Mouse (Mus musculus) embryonic facial prominence, embryonic 15.5 days (tissue): Measurements from ENCODE around the gene Cdh1. TPM values are rescaled to one million over a fixed set of nuclear protein-coding genes. Genes with fewer than 3 reads are reported as not detected.

Source experiments
- ATAC-seq: fragments of 200-750 bp; cut with Nextera tagmentation; 2 replicates; pipeline ENCODE4 v1.8.0; 2017; ENCODE audit warnings: low read depth, moderate TSS enrichment; ENCODE audit not compliant: insufficient number of reproducible peaks, low FRiP score, low TSS enrichment
- H3K27ac ChIP-seq: fragments of 300-500 bp; sonication (generic); replicated peaks from 2 replicates; pipeline ENCODE4 v1.5.1; 2015; ENCODE audit warnings: mild to moderate bottlenecking, inconsistent platforms
- H3K27me3 ChIP-seq: fragments of 300-500 bp; sonication (generic); 2 replicates; pipeline ENCODE4 v1.6.1; 2015; ENCODE audit warnings: inconsistent platforms
- H3K36me3 ChIP-seq: fragments of 300-500 bp; sonication (generic); 2 replicates; pipeline ENCODE4 v1.6.1; 2015; ENCODE audit warnings: mild to moderate bottlenecking, inconsistent platforms
- H3K4me1 ChIP-seq: fragments of 300-500 bp; sonication (generic); 2 replicates; pipeline ENCODE4 v1.6.1; 2015; ENCODE audit warnings: inconsistent platforms
- H3K4me2 ChIP-seq: fragments of 300-500 bp; sonication (generic); replicated peaks from 2 replicates; pipeline ENCODE4 v1.6.1; 2015; ENCODE audit warnings: mild to moderate bottlenecking, inconsistent platforms
- H3K4me3 ChIP-seq: fragments of 300-500 bp; sonication (generic); replicated peaks from 2 replicates; pipeline ENCODE4 v1.5.1; 2015; ENCODE audit warnings: mild to moderate bottlenecking, inconsistent platforms
- H3K9ac ChIP-seq: fragments of 300-500 bp; sonication (generic); 2 replicates; pipeline ENCODE4 v1.6.1; 2015; ENCODE audit warnings: inconsistent platforms
- H3K9me3 ChIP-seq: fragments of 300-500 bp; sonication (generic); replicated peaks from 2 replicates; pipeline ENCODE4 v1.6.1; 2016; ENCODE audit warnings: inconsistent platforms
- WGBS: fragments of 180-500 bp; shearing (Covaris S2); methylation state at CpG from one replicate; pipeline ENCODE4 v1.1.7; 2015; 5-methylcytosine and 5-hydroxymethylcytosine counted together
- polyA plus RNA-seq: library from polyadenylated mRNA; unstranded; fragments of >200 nt; fragmentation: Nextera tagmentation; extraction: Ambion mirVana; gene quantifications from 2 replicates; pipeline ENCODE4 v1.2.1, GENCODE M21; 2015

The Cdh1 gene
- polyA plus RNA-seq, 1 experiment from 2014 or later = 72.0 TPM

- H3K9me3 ChIP-seq = no peaks in the 10 kb centered on the region
- H3K27me3 ChIP-seq = no peaks in the 10 kb centered on the region
- H3K4me3 ChIP-seq = no peak overlapping the region
- no peak overlapping the region for H3K9ac ChIP-seq
- ATAC-seq = no peak
- H3K36me3 ChIP-seq = no peaks in the 10 kb centered on the region
- no peak overlapping the region for H3K4me2 ChIP-seq
- 79% methylated on average over 2 of the region's 2 CpGs for WGBS
- no peak overlapping the region for H3K27ac ChIP-seq
- peaks cover 17% of the 10 kb centered on the region for H3K4me1 ChIP-seq
Measured at GRCm38 (mm10) chr8:106642172-106642571, 39.0 kb downstream of the Cdh1 start.

GRCm38 (mm10) chr8:106643100-106643499, 39.9 kb downstream of the Cdh1 start:
- Histone ChIP-seq H3K4me2 (no peak overlapping the region), H3K9ac (no peak overlapping the region), H3K27ac (no peak overlapping the region), H3K9me3 (no peaks in the 10 kb centered on the region), H3K4me3 (no peak overlapping the region), H3K27me3 (no peaks in the 10 kb centered on the region), H3K36me3 (no peaks in the 10 kb centered on the region), H3K4me1 (peaks cover 18% of the 10 kb centered on the region)
- no peak for ATAC-seq
- 87% methylated on average over 4 of the region's 4 CpGs for WGBS

- Histone ChIP-seq H3K9me3 (no peaks in the 10 kb centered on the region), H3K4me3 (no peak overlapping the region), H3K27ac (no peak overlapping the region), H3K4me1 (peaks cover 18% of the 10 kb centered on the region), H3K27me3 (no peaks in the 10 kb centered on the region), H3K9ac (no peak overlapping the region), H3K36me3 (no peaks in the 10 kb centered on the region), H3K4me2 (no peak overlapping the region)
- no peak for ATAC-seq
- 62% methylated on average over 3 of the region's 3 CpGs for WGBS
Measured at GRCm38 (mm10) chr8:106644957-106645356, 41.8 kb downstream of the Cdh1 start.

- WGBS = 89% methylated on average over 2 of the region's 2 CpGs
- Histone ChIP-seq H3K4me2 (no peak overlapping the region), H3K4me1 (peaks cover 13% of the 10 kb centered on the region), H3K9ac (no peak overlapping the region), H3K9me3 (no peaks in the 10 kb centered on the region), H3K4me3 (no peak overlapping the region), H3K36me3 (no peaks in the 10 kb centered on the region), H3K27ac (peak overlapping the region; percentile 81), H3K27me3 (no peaks in the 10 kb centered on the region)
- ATAC-seq = no peak
Measured at GRCm38 (mm10) chr8:106646153-106646552, 43.0 kb downstream of the Cdh1 start.

- H3K36me3 ChIP-seq = no peaks in the 10 kb centered on the region
- no peak overlapping the region; the same call in 1 of the 2 replicates for H3K4me2 ChIP-seq
- ATAC-seq = no peak
- no peak overlapping the region for H3K4me3 ChIP-seq
- H3K27ac ChIP-seq = peak overlapping the region; percentile 81
- H3K27me3 ChIP-seq = no peaks in the 10 kb centered on the region
- H3K9me3 ChIP-seq = no peaks in the 10 kb centered on the region
- 65% methylated on average over 5 of the region's 5 CpGs for WGBS
- no peak overlapping the region for H3K9ac ChIP-seq
- peaks cover 8% of the 10 kb centered on the region; the same call in 1 of the 2 replicates for H3K4me1 ChIP-seq
Measured at GRCm38 (mm10) chr8:106646731-106647130, 43.6 kb downstream of the Cdh1 start.

GRCm38 (mm10) chr8:106647387-106647786, 44.2 kb downstream of the Cdh1 start:
- Histone ChIP-seq H3K27ac (peak overlapping the region; percentile 81), H3K4me2 (no peak overlapping the region; the same call in 1 of the 2 replicates), H3K27me3 (no peaks in the 10 kb centered on the region), H3K9ac (no peak overlapping the region), H3K4me1 (peaks cover 8% of the 10 kb centered on the region; the same call in 1 of the 2 replicates), H3K9me3 (no peaks in the 10 kb centered on the region), H3K36me3 (no peaks in the 10 kb centered on the region), H3K4me3 (no peak overlapping the region)
- no peak for ATAC-seq
- 37% methylated on average over 2 of the region's 2 CpGs for WGBS

GRCm38 (mm10) chr8:106648421-106648820, 45.3 kb downstream of the Cdh1 start:
- WGBS = 89% methylated on average over 8 of the region's 8 CpGs
- H3K4me2 ChIP-seq = no peak overlapping the region
- no peak for ATAC-seq

GRCm38 (mm10) chr8:106651994-106652393, 48.8 kb downstream of the Cdh1 start:
- Histone ChIP-seq H3K4me3 (no peak overlapping the region), H3K27ac (no peak overlapping the region), H3K4me1 (0 out of 2 replicates have a peak, but pooled peaks cover 3% of the 10 kb centered on the region), H3K4me2 (no peak overlapping the region), H3K9ac (no peak overlapping the region), H3K9me3 (no peaks in the 10 kb centered on the region), H3K27me3 (no peaks in the 10 kb centered on the region), H3K36me3 (no peaks in the 10 kb centered on the region)
- no peak for ATAC-seq
- WGBS = 87% methylated on average over 3 of the region's 3 CpGs

More at GRCm38 (mm10) chr8:106648421-106648820, 45.3 kb downstream of the Cdh1 start:
- Histone ChIP-seq H3K27me3 (no peaks in the 10 kb centered on the region), H3K4me3 (no peak overlapping the region), H3K27ac (no peak overlapping the region), H3K4me1 (peaks cover 8% of the 10 kb centered on the region; the same call in 1 of the 2 replicates), H3K9ac (no peak overlapping the region), H3K9me3 (no peaks in the 10 kb centered on the region), H3K36me3 (no peaks in the 10 kb centered on the region)

- Histone ChIP-seq H3K4me3 (no peak overlapping the region), H3K27ac (no peak overlapping the region), H3K9ac (no peak overlapping the region), H3K9me3 (no peaks in the 10 kb centered on the region), H3K4me2 (no peak overlapping the region), H3K27me3 (no peaks in the 10 kb centered on the region), H3K4me1 (no peaks in the 10 kb centered on the region), H3K36me3 (no peaks in the 10 kb centered on the region)
- ATAC-seq = no peak
Measured at GRCm38 (mm10) chr8:106656046-106656445, 52.9 kb downstream of the Cdh1 start.

- ATAC-seq = no peak
- Histone ChIP-seq H3K4me2 (no peak overlapping the region), H3K27me3 (no peaks in the 10 kb centered on the region), H3K4me3 (no peak overlapping the region), H3K9ac (no peak overlapping the region), H3K9me3 (no peaks in the 10 kb centered on the region), H3K36me3 (0 out of 2 replicates have a peak, but pooled peaks cover 6% of the 10 kb centered on the region), H3K4me1 (no peaks in the 10 kb centered on the region), H3K27ac (no peak overlapping the region)
- 28% methylated on average over 2 of the region's 2 CpGs for WGBS
Measured at GRCm38 (mm10) chr8:106672786-106673185, 69.6 kb downstream of the Cdh1 start.

- Histone ChIP-seq H3K27me3 (no peaks in the 10 kb centered on the region), H3K36me3 (no peaks in the 10 kb centered on the region), H3K9me3 (no peaks in the 10 kb centered on the region), H3K4me1 (no peaks in the 10 kb centered on the region), H3K4me2 (no peak overlapping the region), H3K4me3 (no peak overlapping the region), H3K27ac (no peak overlapping the region), H3K9ac (no peak overlapping the region)
- no peak for ATAC-seq
- 97% methylated on average over 15 of the region's 15 CpGs for WGBS
Measured at GRCm38 (mm10) chr8:106674318-106674717, 71.2 kb downstream of the Cdh1 start.

- Histone ChIP-seq H3K27me3 (no peaks in the 10 kb centered on the region), H3K4me3 (no peak overlapping the region), H3K9ac (no peak overlapping the region), H3K9me3 (no peaks in the 10 kb centered on the region), H3K4me1 (no peaks in the 10 kb centered on the region), H3K27ac (no peak overlapping the region), H3K36me3 (no peaks in the 10 kb centered on the region), H3K4me2 (no peak overlapping the region)
- 75% methylated on average over 8 of the region's 8 CpGs for WGBS
- no peak for ATAC-seq
Measured at GRCm38 (mm10) chr8:106674894-106675293, 71.7 kb downstream of the Cdh1 start.
